Mouse (Mus musculus) bone marrow, adult 2 months (tissue): Measurements from ENCODE around the gene Rheb.

Source experiments
- CTCF ChIP-seq: fragments of 200-500 bp; IDR thresholded peaks from 2 replicates; pipeline ENCODE4 v1.5.1; 2011; ENCODE audit warnings: low read length, control low read depth; ENCODE audit not compliant: control insufficient read depth, insufficient read depth
- POLR2A ChIP-seq: fragments of 200-500 bp; IDR thresholded peaks from 2 replicates; pipeline ENCODE4 v1.6.1; 2011; ENCODE audit warnings: low read depth, mild to moderate bottlenecking, control low read depth, low read length, borderline replicate concordance; ENCODE audit not compliant: control insufficient read depth

GRCm38 (mm10) chr5:24782957-24783356 lies 59.5 kb downstream of the Rheb start:
- TF ChIP-seq CTCF (no peak), POLR2A (no peak)
